Mouse (Mus musculus) retina, postnatal 7 days (tissue): Measurements from ENCODE around the gene Rmnd5b.
A peak's percentile ranks its signal among the peaks of the same experiment; 100 is the strongest.
"Not testable (repeated sequence)": the region's sequence is repeated elsewhere in the genome, so short reads cannot be mapped to it uniquely, and the experiment has no call there.

Source experiments
- DNase-seq: peaks from one replicate; pipeline ENCODE4 v3.0.0-alpha.2; 2012; ENCODE audit warnings: low read depth, low spot score

Rmnd5b gene

DNA sequence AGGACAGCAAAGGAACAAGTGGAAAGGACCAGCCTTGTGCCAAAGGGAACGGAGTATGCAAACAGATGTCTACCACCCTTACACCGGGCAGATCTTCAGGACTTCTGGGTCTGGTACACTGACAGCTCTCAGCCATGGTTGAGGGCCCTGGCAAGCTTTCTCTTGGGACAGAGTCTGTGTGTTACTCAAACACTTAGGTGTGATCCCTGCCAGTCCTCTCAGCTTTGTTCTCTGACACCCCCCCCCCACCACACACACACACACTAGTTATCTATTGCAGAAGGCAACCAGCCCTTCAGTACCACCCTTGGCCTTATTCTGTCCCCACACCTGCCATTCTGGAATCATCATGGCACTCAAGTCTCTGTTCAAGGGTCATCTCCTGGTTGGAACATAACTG lies 13.9 kb downstream of the Rmnd5b start:
- DNase-seq: no peak

DNA sequence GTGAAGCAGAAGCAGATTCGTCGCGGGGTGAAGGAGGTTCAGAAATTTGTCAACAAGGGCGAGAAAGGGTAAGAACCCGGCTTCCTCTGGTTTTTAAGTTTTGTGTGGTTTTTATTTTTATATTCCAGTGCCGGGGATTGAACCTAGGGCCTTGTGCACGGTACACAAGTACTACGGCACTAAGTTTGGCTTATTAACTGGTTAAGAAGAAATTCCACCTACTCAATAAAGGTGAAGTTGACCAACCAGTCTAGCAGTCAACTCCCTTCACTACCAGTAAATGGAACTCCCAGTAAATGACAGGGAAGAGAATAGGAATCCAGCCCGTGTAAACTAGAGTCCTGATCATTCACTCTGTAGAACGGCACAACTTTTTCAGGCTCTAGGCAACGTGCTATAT lies 15.6 kb downstream of the Rmnd5b start:
- DNase-seq: no peak

GRCm38 (mm10) chr11:51619409-51620060 lies 16.2 kb downstream of the Rmnd5b start, which contains the start of gene Nhp2:
TSS of gene Nhp2 (plus strand) at chr11:51619735.
- peak; percentile 99 for DNase-seq

- DNase-seq: no peak
Measured at GRCm38 (mm10) chr11:51618894-51619408, 16.7 kb downstream of the Rmnd5b start.

DNA sequence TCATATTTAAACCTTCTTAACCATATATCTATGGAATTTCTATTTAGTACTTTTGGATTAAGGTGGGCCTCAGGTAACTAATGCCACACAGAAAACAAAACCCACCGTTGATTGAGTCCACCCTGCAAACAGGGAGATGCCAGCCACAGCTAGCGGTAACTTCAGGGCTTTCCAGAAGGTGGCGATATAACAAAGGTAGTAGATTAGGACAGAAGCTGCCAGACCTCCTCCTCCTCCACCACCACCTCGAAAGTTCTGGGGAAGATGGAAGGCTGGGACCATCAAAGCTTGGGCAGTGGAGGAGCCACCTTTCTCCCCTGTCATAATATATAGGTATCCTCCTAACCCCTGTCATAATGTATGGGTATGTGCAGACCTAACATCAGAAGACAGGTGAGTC lies 18.0 kb downstream of the Rmnd5b start:
- peak; percentile 60 for DNase-seq

DNA sequence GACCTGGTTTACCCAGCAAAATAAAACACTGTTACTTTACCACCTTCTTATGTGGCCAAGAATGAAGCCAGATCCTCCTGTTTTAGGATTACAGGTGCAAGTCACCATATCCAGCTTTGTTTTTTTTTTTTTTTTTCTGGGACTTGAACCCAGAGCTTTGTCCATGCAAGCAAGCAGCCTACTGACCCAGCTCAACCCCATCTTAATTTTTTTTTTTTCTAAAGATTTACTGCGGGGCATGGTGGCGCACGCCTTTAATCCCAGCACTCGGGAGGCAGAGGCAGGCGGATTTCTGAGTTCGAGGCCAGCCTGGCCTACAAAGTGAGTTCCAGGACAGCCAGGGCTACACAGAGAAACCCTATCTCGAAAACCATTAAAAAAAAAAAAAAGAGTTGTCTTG lies 19.6 kb downstream of the Rmnd5b start:
- not testable (repeated sequence) for DNase-seq

DNA sequence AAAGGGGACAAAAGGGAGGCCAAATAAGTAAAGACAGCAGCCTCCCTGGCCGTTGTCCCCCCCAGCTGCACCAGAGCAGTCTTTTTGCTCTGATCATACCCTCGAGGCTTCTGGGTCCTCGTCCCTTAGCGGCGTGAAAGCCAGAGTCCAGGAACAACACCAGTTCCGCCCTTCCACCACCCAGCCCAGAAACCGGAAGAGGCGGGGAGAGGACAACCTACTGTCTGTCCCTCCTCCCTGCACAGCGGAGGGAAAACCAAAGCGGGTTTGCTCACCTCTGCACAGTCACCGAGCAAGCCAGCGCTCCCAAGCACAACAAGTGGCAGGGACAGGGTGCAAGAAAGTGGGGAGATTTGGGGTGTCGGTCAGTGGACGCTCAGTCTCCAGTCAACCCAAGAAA lies 20.1 kb downstream of the Rmnd5b start:
- no peak for DNase-seq

DNA sequence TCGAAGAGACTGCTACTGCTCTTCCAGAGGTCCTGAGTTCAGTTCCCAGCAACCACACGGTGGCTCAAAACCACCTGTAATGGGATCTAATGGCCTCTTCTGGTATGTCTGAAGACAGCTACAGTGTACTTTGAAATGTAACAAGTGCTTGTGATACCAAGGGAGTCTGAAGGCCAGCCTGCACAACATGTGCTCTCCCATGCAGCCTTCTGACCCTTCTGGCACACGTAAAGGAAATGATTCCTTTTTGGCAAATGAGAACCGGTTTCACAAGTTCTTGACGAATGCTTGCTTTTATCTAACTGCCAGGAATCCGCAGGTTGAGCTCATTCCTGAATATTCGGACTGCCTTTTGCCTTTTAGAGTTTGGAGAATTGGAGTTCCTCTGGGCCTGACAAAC lies 20.6 kb downstream of the Rmnd5b start:
- DNase-seq: no peak

GRCm38 (mm10) chr11:51614256-51614655 lies 21.4 kb downstream of the Rmnd5b start:
- no peak for DNase-seq

GRCm38 (mm10) chr11:51609940-51610339 lies 25.8 kb downstream of the Rmnd5b start:
- not testable (repeated sequence) for DNase-seq

GRCm38 (mm10) chr11:51609266-51609909 lies 26.3 kb downstream of the Rmnd5b start:
- no peak for DNase-seq

DNA sequence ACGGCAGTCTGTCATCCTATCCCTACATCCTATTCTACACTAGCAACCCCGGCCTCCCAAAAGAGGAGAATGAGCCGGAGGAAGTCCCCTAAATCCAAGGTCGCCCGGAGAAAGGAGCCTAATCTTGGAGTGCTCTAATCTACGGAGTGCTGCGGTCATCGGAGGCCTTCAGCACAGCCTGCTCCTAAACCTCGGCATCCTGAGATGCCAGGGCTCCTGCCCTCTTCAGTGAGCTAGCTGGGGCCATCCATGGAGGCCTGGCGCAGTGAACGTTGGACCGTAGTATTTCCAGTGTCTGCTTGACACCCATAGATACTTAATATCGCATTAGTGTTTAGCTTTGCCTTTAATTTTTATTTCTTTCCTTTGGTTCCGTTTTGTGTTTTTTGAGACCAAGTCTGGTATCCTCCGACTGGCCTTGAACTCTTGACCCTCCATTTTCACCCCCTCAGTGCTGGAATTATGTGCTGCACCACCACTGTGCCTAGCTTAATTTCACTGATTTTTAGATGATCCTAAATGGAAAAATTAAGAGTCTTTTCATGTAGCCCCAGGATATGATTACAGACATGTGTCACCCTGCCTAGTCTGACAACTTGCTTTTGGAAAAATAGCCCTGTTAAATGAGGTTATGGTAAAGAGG lies 28.5 kb downstream of the Rmnd5b start:
- no peak for DNase-seq

DNA sequence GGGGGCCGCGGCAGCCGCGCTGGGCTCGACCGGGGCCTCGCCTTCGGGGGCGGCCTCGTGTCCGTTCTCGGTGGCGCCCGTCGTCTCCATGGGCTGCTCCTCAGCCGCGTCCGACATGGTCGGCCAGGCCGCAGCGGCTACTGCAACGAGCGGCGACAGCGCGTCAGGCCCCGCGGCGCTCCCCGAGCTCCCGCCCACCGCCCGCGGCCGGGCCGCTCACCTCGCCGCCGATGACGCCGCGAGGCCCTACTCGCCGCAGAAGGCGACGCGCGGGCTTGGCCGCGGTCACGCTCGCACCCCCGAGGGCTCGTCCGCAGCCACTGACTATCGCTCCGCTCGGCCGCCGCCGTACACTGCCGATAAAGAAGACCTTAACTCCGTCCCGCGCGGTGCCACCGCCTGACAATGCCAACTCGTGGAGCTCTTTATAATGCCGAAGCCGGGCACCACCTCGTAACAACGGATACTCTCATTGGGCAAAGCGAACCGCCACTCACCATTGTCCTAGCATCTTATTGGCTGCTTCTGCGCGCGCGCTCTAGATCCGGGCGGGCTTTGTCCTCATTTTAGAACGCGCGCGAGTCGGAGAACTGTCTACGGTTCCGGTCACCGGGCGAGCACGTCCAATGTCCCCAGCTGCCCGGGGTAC lies 29.1 kb downstream of the Rmnd5b start, which contains the start of gene Hnrnpab:
Gene Hnrnpab, minus strand, starts transcription at position 401 of the 649 bp plus-strand sequence.
- peak; percentile 97 for DNase-seq

- DNase-seq: peak; percentile 47
Measured at GRCm38 (mm10) chr11:51605602-51606446, 29.9 kb downstream of the Rmnd5b start.

GRCm38 (mm10) chr11:51602253-51602652 lies 33.4 kb downstream of the Rmnd5b start:
- no peak for DNase-seq

- DNase-seq: no peak
Measured at GRCm38 (mm10) chr11:51597553-51597952, 38.1 kb downstream of the Rmnd5b start.

GRCm38 (mm10) chr11:51595459-51596083 lies 40.1 kb downstream of the Rmnd5b start:
- no peak for DNase-seq

DNA sequence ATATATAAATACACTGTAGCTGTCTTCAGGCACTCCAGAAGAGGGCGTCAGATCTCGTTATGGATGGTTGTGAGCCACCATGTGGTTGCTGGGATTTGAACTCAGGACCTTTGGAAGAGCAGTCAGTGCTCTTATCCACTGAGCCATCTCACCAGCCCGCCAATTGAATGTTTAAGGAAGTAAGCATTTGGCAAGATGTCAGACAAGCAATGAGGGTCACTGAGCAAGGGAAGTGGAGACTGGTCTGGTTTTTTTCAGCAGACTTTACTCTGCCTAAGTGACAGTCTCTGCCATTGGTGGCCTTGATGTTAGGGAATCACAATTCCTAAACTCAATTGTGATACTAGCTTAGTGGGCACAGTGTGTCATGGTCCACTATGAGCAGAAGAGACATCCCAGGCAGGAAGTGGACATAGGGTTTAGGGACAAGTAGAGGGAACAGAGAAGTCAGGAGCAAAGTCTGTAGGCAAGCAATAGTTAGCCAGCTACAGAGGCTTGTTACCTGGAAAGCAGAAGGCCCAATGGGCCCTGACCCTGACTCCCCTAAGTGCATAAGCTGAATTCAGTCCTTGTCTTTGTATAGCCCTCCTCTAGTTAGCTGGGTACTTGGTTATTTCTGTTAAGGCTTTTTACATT lies 40.9 kb downstream of the Rmnd5b start:
- no peak for DNase-seq

- DNase-seq: no peak
Measured at GRCm38 (mm10) chr11:51593849-51594248, 41.8 kb downstream of the Rmnd5b start.

DNA sequence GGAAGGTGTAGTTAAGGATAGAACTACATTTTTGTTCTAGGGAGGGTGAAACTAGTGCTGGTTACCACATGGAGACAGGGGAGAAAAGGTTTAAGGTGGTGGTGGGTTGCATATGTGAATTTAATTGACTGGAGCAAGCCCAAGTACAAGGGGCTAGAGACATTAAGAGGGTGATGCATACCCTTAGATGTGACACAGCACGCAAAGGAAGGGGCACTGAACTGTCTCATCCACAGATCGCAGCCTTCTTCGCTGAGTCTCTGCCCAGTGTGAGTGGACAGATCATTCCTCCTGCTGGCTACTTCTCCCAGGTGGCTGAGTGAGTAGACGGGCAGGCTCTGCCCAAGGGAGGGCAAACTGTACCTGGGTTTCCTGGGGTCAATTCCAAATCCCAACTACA lies 42.3 kb downstream of the Rmnd5b start:
- no peak for DNase-seq
